Comparison of ENCODE assay signal across 8 mouse cellular contexts in genomic region chr14:45996760-45997159, GRCm38 (mm10).
A peak's percentile ranks its signal among the peaks of the same experiment; 100 is the strongest.
DNase-seq lines count a peak whose midpoint lies in the region; ATAC-seq and TF ChIP-seq lines count a peak whose summit lies in the region.

No protein-coding gene starts in this region.

- H3K27ac ChIP-seq in kidney, postnatal 0 days: no peak overlapping the region
- no peak overlapping the region for H3K27ac ChIP-seq in stomach, embryonic 15.5 days
- H3K27ac ChIP-seq in forebrain, embryonic 12.5 days: no peak overlapping the region

- peak; percentile 91 for ATAC-seq in kidney, postnatal 0 days (replicated peaks; ENCODE audit: low FRiP score, low read depth)
- peak; percentile 63; the same call in 1 of the 2 replicates for ATAC-seq in stomach, embryonic 15.5 days (ENCODE audit: insufficient read depth, low FRiP score, low read depth)
- ATAC-seq in forebrain, embryonic 12.5 days (ENCODE audit: low FRiP score): no peak

- H3K4me3 ChIP-seq in lung, adult 2 months (replicated peaks; ENCODE audit: extremely low read depth, low read depth, low read length): no peak overlapping the region
- no peak overlapping the region for H3K4me3 ChIP-seq in kidney, postnatal 0 days (replicated peaks; ENCODE audit: low read depth, low read length)
- no peak overlapping the region for H3K4me3 ChIP-seq in stomach, embryonic 15.5 days (replicated peaks)
- no peak overlapping the region for H3K4me3 ChIP-seq in forebrain, embryonic 12.5 days (replicated peaks)

- H3K4me1 ChIP-seq in lung, adult 2 months (ENCODE audit: control insufficient read depth, insufficient read depth, low read length): no peaks in the 10 kb centered on the region; the same call in 1 of the 2 replicates
- H3K4me1 ChIP-seq in kidney, postnatal 0 days (replicated peaks; ENCODE audit: insufficient read depth, low read length): no peaks in the 10 kb centered on the region
- no peaks in the 10 kb centered on the region; the same call in 1 of the 2 replicates for H3K4me1 ChIP-seq in stomach, embryonic 15.5 days
- no peaks in the 10 kb centered on the region for H3K4me1 ChIP-seq in forebrain, embryonic 12.5 days

- WGBS in lung, adult 2 months: 23% methylated on average over 5 of the region's 5 CpGs
- 37% methylated on average over 5 of the region's 5 CpGs for WGBS in kidney, postnatal 0 days
- 35% methylated on average over 5 of the region's 5 CpGs for WGBS in stomach, embryonic 15.5 days
- WGBS in forebrain, embryonic 12.5 days: 75% methylated on average over 5 of the region's 5 CpGs

- no peak overlapping the region for H3K9ac ChIP-seq in kidney, postnatal 0 days (ENCODE audit: low read depth, low read length)
- H3K9ac ChIP-seq in stomach, embryonic 15.5 days: no peak overlapping the region
- H3K9ac ChIP-seq in forebrain, embryonic 12.5 days: no peak overlapping the region

- H3K27me3 ChIP-seq in kidney, postnatal 0 days (ENCODE audit: insufficient read depth, low read length): no peaks in the 10 kb centered on the region
- H3K27me3 ChIP-seq in stomach, embryonic 15.5 days (replicated peaks): no peaks in the 10 kb centered on the region
- H3K27me3 ChIP-seq in forebrain, embryonic 12.5 days: no peaks in the 10 kb centered on the region

- TF ChIP-seq CTCF in lung, adult 2 months (IDR thresholded peaks at IDR 0.05; ENCODE audit: insufficient read depth, low read length): no peak
- TF ChIP-seq CTCF in kidney, postnatal 0 days (IDR thresholded peaks at IDR 0.05; ENCODE audit: low read depth): peak; percentile 16; the same call in 1 of the 2 replicates

- peak; percentile 38 to 44 for DNase-seq in lung, adult 18-20 months
- DNase-seq in lung, adult 2 months: no peak
- DNase-seq in embryo, embryonic 10.5 days (ENCODE audit: low spot score): peak; percentile 50
- peak; percentile 63 for DNase-seq in kidney, postnatal 0 days (ENCODE audit: low spot score)
- no peak for DNase-seq in layer of hippocampus, postnatal 10 days (ENCODE audit: low spot score in 2 of 2)
- DNase-seq in gastrocnemius, postnatal 25 days: no peak

- H3K9me3 ChIP-seq in kidney, postnatal 0 days (replicated peaks; ENCODE audit: low read length): no peaks in the 10 kb centered on the region
- no peaks in the 10 kb centered on the region for H3K9me3 ChIP-seq in stomach, embryonic 15.5 days
- H3K9me3 ChIP-seq in forebrain, embryonic 12.5 days: no peaks in the 10 kb centered on the region

- H3K36me3 ChIP-seq in kidney, postnatal 0 days (ENCODE audit: insufficient read depth, low read length): no peaks in the 10 kb centered on the region
- no peaks in the 10 kb centered on the region for H3K36me3 ChIP-seq in stomach, embryonic 15.5 days
- no peaks in the 10 kb centered on the region for H3K36me3 ChIP-seq in forebrain, embryonic 12.5 days (replicated peaks)

- no peak overlapping the region for H3K4me2 ChIP-seq in kidney, postnatal 0 days (ENCODE audit: low read length)
- H3K4me2 ChIP-seq in stomach, embryonic 15.5 days: no peak overlapping the region
- H3K4me2 ChIP-seq in forebrain, embryonic 12.5 days: no peak overlapping the region

- no peak for TF ChIP-seq POLR2A in lung, adult 2 months (IDR thresholded peaks at IDR 0.05; ENCODE audit: borderline replicate concordance, extremely low read depth, low read depth, low read length)

Comparison
In these comparisons a context has a peak if more than half of its experiments do, and no peak if none do; other contexts are left out.
1. DNase-seq: peak in lung, adult 18-20 months (2 of 2), embryo, embryonic 10.5 days (single experiment) and kidney, postnatal 0 days (single experiment); none in lung, adult 2 months (single experiment), layer of hippocampus, postnatal 10 days (0 of 2) and gastrocnemius, postnatal 25 days (single experiment).